Mouse (Mus musculus): Measurements from ENCODE around the gene Washc4. TPM values are rescaled to one million over a fixed set of nuclear protein-coding genes. Genes with fewer than 3 reads are reported as not detected.

Gene Washc4
- polyA plus RNA-seq, 1 experiment, result 1.3 TPM

GRCm38 (mm10) chr10:83544103-83544479 lies 539 bp downstream of the Washc4 start:
- Histone ChIP-seq H3K27ac (ENCODE audit: control insufficient read depth, insufficient read depth, low read depth, low read length) (peak overlapping the region; percentile 94), H3K4me3 (ENCODE audit: control insufficient read depth, low read depth, low read length) (peak overlapping the region; percentile 94), H3K36me3 (ENCODE audit: control insufficient read depth, insufficient read depth, low read length) (no peaks in the 10 kb centered on the region), H3K27me3 (ENCODE audit: control insufficient read depth, insufficient read depth, low read length) (no peaks in the 10 kb centered on the region), H3K4me1 (ENCODE audit: control insufficient read depth, insufficient read depth, low read length) (no peaks in the 10 kb centered on the region; the same call in 1 of the 2 replicates)
- TF ChIP-seq CTCF (IDR thresholded peaks at IDR 0.05; ENCODE audit: control insufficient read depth, insufficient read depth, insufficient replicate concordance, low read depth, low read length), result no peak
- no peak for TF ChIP-seq POLR2A (IDR thresholded peaks at IDR 0.05; ENCODE audit: control insufficient read depth, low read depth, low read length)

GRCm38 (mm10) chr10:83545341-83545740 lies 1.8 kb downstream of the Washc4 start:
- TF ChIP-seq CTCF (IDR thresholded peaks at IDR 0.05; ENCODE audit: control insufficient read depth, insufficient read depth, insufficient replicate concordance, low read depth, low read length) (no peak), POLR2A (IDR thresholded peaks at IDR 0.05; ENCODE audit: control insufficient read depth, low read depth, low read length) (no peak)

GRCm38 (mm10) chr10:83563005-83563404 lies 19.5 kb downstream of the Washc4 start:
- no peak for TF ChIP-seq CTCF (IDR thresholded peaks at IDR 0.05; ENCODE audit: control insufficient read depth, insufficient read depth, insufficient replicate concordance, low read depth, low read length)
- TF ChIP-seq POLR2A (IDR thresholded peaks at IDR 0.05; ENCODE audit: control insufficient read depth, low read depth, low read length), result no peak
- Histone ChIP-seq H3K27ac (ENCODE audit: control insufficient read depth, insufficient read depth, low read depth, low read length) (no peak overlapping the region), H3K4me1 (ENCODE audit: control insufficient read depth, insufficient read depth, low read length) (no peaks in the 10 kb centered on the region), H3K4me3 (ENCODE audit: control insufficient read depth, low read depth, low read length) (no peak overlapping the region), H3K27me3 (ENCODE audit: control insufficient read depth, insufficient read depth, low read length) (no peaks in the 10 kb centered on the region), H3K36me3 (ENCODE audit: control insufficient read depth, insufficient read depth, low read length) (peaks cover 2% of the 10 kb centered on the region; the same call in 1 of the 2 replicates)

More at GRCm38 (mm10) chr10:83545341-83545740, 1.8 kb downstream of the Washc4 start:
- Histone ChIP-seq H3K4me3 (ENCODE audit: control insufficient read depth, low read depth, low read length) (no peak overlapping the region), H3K27me3 (ENCODE audit: control insufficient read depth, insufficient read depth, low read length) (no peaks in the 10 kb centered on the region), H3K36me3 (ENCODE audit: control insufficient read depth, insufficient read depth, low read length) (no peaks in the 10 kb centered on the region), H3K4me1 (ENCODE audit: control insufficient read depth, insufficient read depth, low read length) (no peaks in the 10 kb centered on the region; the same call in 1 of the 2 replicates), H3K27ac (ENCODE audit: control insufficient read depth, insufficient read depth, low read depth, low read length) (no peak overlapping the region)

GRCm38 (mm10) chr10:83565449-83566441 lies 22.2 kb downstream of the Washc4 start:
- Histone ChIP-seq H3K27ac (ENCODE audit: control insufficient read depth, insufficient read depth, low read depth, low read length) (no peak overlapping the region), H3K4me1 (ENCODE audit: control insufficient read depth, insufficient read depth, low read length) (no peaks in the 10 kb centered on the region), H3K4me3 (ENCODE audit: control insufficient read depth, low read depth, low read length) (no peak overlapping the region), H3K36me3 (ENCODE audit: control insufficient read depth, insufficient read depth, low read length) (peaks cover 3% of the 10 kb centered on the region), H3K27me3 (ENCODE audit: control insufficient read depth, insufficient read depth, low read length) (no peaks in the 10 kb centered on the region)
- TF ChIP-seq POLR2A (IDR thresholded peaks at IDR 0.05; ENCODE audit: control insufficient read depth, low read depth, low read length) (no peak), CTCF (IDR thresholded peaks at IDR 0.05; ENCODE audit: control insufficient read depth, insufficient read depth, insufficient replicate concordance, low read depth, low read length) (no peak)

DNA sequence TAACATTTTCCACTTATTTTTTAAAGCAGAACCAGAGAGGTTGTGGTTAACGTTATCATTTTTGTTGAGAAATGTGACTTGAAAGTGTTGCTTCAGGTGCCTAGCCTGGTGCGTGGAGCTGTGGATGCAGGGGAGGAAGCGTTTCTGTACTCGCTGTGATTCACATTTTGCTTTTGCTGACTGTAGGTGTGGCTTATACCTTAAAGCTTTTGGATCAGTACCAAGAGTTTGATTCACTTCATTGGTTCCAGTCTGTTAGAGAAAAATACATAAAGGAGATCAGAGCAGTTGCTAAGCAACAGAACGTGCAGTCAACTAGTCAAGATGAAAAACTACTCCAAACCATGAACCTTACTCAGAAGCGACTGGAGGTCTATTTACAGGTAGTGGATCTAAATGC lies 47.2 kb downstream of the Washc4 start:
- peaks cover 6% of the 10 kb centered on the region for H3K36me3 ChIP-seq (ENCODE audit: control insufficient read depth, insufficient read depth, low read length)
- H3K27me3 ChIP-seq (ENCODE audit: control insufficient read depth, insufficient read depth, low read length), result no peaks in the 10 kb centered on the region
- H3K27ac ChIP-seq (ENCODE audit: control insufficient read depth, insufficient read depth, low read depth, low read length), result no peak overlapping the region
- no peak for TF ChIP-seq POLR2A (IDR thresholded peaks at IDR 0.05; ENCODE audit: control insufficient read depth, low read depth, low read length)
- TF ChIP-seq CTCF (IDR thresholded peaks at IDR 0.05; ENCODE audit: control insufficient read depth, insufficient read depth, insufficient replicate concordance, low read depth, low read length), result no peak
- H3K4me1 ChIP-seq (ENCODE audit: control insufficient read depth, insufficient read depth, low read length), result no peaks in the 10 kb centered on the region
- H3K4me3 ChIP-seq (ENCODE audit: control insufficient read depth, low read depth, low read length), result no peak overlapping the region

- TF ChIP-seq CTCF (IDR thresholded peaks at IDR 0.05; ENCODE audit: control insufficient read depth, insufficient read depth, insufficient replicate concordance, low read depth, low read length), result no peak
- no peak for TF ChIP-seq POLR2A (IDR thresholded peaks at IDR 0.05; ENCODE audit: control insufficient read depth, low read depth, low read length)
- Histone ChIP-seq H3K27ac (ENCODE audit: control insufficient read depth, insufficient read depth, low read depth, low read length) (no peak overlapping the region), H3K27me3 (ENCODE audit: control insufficient read depth, insufficient read depth, low read length) (no peaks in the 10 kb centered on the region), H3K4me3 (ENCODE audit: control insufficient read depth, low read depth, low read length) (no peak overlapping the region), H3K36me3 (ENCODE audit: control insufficient read depth, insufficient read depth, low read length) (peaks cover 6% of the 10 kb centered on the region), H3K4me1 (ENCODE audit: control insufficient read depth, insufficient read depth, low read length) (no peaks in the 10 kb centered on the region)
Observed at GRCm38 (mm10) chr10:83592616-83593015, 49.1 kb downstream of the Washc4 start.

GRCm38 (mm10) chr10:83594526-83594925 lies 51.0 kb downstream of the Washc4 start:
- peaks cover 5% of the 10 kb centered on the region; the same call in 1 of the 2 replicates for H3K36me3 ChIP-seq (ENCODE audit: control insufficient read depth, insufficient read depth, low read length)
- H3K4me1 ChIP-seq (ENCODE audit: control insufficient read depth, insufficient read depth, low read length), result no peaks in the 10 kb centered on the region
- H3K27ac ChIP-seq (ENCODE audit: control insufficient read depth, insufficient read depth, low read depth, low read length), result no peak overlapping the region
- no peak for TF ChIP-seq POLR2A (IDR thresholded peaks at IDR 0.05; ENCODE audit: control insufficient read depth, low read depth, low read length)
- no peak for TF ChIP-seq CTCF (IDR thresholded peaks at IDR 0.05; ENCODE audit: control insufficient read depth, insufficient read depth, insufficient replicate concordance, low read depth, low read length)
- H3K4me3 ChIP-seq (ENCODE audit: control insufficient read depth, low read depth, low read length), result no peak overlapping the region
- no peaks in the 10 kb centered on the region for H3K27me3 ChIP-seq (ENCODE audit: control insufficient read depth, insufficient read depth, low read length)
